Mouse (Mus musculus) stomach, postnatal 0 days (tissue): ENCODE data around the gene Sort1.
A peak's percentile ranks its signal among the peaks of the same experiment; 100 is the strongest.

Experiments used
- CTCF ChIP-seq: IDR thresholded peaks from 2 replicates; pipeline ENCODE4 v1.5.1; 2016; ENCODE audit warnings: antibody characterized with exemption, low read depth, mild to moderate bottlenecking, moderate library complexity
- EP300 ChIP-seq: optimal IDR thresholded peaks from 2 replicates; pipeline ENCODE3; 2016; ENCODE audit warnings: antibody characterized with exemption

- TF ChIP-seq CTCF (0 out of 2 replicates have a peak, but pooled peaks have one; percentile 8), EP300 (no peak)
These were observed 26.9 kb upstream of the Sort1 start, which contains the start of gene Psma5 for GRCm38 (mm10) chr3:108256719-108257637.
